Mouse (Mus musculus) neural tube, embryonic 10.5 days (tissue): ENCODE data around the gene Pik3r3.
"Not testable (repeated sequence)": the region's sequence is repeated elsewhere in the genome, so short reads cannot be mapped to it uniquely, and the experiment has no call there.

ENCODE experiments used
- DNase-seq: peaks from one replicate; pipeline ENCODE4 v3.0.0-alpha.2; 2017; ENCODE audit warnings: low spot score; ENCODE audit errors: extremely low spot score

The Pik3r3 gene

DNA sequence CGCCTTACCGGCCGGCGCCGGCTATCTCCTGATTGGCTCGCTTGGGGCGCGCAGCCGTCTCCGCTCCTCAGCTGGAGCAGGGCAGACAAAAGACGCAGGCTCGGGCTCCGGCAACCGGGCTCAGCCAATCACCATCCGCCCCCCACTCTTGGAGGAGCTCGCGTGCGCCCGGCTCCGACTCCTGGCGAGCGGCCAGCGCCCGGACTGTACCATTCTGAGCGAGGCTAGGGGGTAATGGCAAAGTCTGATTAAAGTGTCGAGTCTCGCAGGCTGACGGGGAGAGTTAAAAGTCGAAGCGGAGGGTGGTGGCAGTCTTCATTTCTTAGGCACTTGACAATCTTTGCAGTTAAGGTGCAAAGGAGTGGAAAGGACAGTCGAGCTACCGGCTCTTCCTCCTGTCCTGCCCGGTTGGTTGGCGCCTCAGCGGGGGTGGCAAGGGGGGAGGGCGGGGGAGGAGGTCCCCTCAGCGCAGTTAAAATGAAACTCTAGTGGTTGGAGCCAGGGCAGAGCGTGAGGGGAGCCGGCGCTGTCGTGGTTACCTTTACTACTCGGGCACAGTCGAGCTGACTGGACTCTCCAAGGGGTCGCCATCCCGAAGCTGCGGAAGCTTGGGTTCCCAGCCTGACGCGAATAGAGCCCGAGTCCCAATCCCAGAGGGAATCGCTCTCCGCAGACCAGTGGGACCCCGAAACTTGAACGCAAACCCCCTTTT, at the start of gene Pik3r3:
Gene Pik3r3, plus strand, starts transcription at position 479 of the 712 bp plus-strand sequence.
- DNase-seq: peak; percentile 94

- no peak for DNase-seq
Observed at GRCm38 (mm10) chr4:116173072-116173471, 48.3 kb upstream of the Pik3r3 start, which contains the start of the genes 1700042G07Rik and Gm49337. 1700042G07Rik (plus strand) TSS chr4:116173372. Gm49337 (plus strand) TSS chr4:116173384.

GRCm38 (mm10) chr4:116173752-116174151, 47.7 kb upstream of the Pik3r3 start:
- no peak for DNase-seq

GRCm38 (mm10) chr4:116174466-116175116, 46.8 kb upstream of the Pik3r3 start:
- no peak for DNase-seq

DNA sequence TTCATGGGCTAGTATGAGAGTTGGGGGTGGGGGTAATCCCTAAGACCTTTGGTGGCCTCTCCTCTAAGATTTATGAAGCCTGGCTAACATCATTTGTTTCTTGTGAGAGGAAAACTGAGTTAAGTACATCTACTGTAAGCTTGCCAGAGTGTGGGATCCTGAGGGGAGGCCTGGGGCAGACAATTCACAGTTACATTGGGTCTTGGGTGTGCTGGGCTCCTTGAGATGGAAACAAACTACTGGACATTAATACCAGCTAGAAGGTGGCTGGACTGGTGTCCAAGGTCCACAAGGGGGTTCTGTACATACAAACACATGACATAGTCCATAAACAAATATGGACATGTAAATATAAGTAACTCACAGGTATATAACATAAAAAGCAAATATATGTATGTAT, 46.3 kb upstream of the Pik3r3 start:
- DNase-seq: no peak

GRCm38 (mm10) chr4:116175711-116176542, 45.5 kb upstream of the Pik3r3 start:
- DNase-seq: no peak

- DNase-seq: no peak
Observed at GRCm38 (mm10) chr4:116176543-116176988, 44.9 kb upstream of the Pik3r3 start.

- no peak for DNase-seq
Observed at GRCm38 (mm10) chr4:116177140-116177539, 44.3 kb upstream of the Pik3r3 start.

- DNase-seq: no peak
Observed at GRCm38 (mm10) chr4:116182079-116182478, 39.3 kb upstream of the Pik3r3 start.

GRCm38 (mm10) chr4:116182745-116183144, 38.7 kb upstream of the Pik3r3 start:
- DNase-seq: no peak

- no peak for DNase-seq
Observed at GRCm38 (mm10) chr4:116185083-116185482, 36.3 kb upstream of the Pik3r3 start.

DNA sequence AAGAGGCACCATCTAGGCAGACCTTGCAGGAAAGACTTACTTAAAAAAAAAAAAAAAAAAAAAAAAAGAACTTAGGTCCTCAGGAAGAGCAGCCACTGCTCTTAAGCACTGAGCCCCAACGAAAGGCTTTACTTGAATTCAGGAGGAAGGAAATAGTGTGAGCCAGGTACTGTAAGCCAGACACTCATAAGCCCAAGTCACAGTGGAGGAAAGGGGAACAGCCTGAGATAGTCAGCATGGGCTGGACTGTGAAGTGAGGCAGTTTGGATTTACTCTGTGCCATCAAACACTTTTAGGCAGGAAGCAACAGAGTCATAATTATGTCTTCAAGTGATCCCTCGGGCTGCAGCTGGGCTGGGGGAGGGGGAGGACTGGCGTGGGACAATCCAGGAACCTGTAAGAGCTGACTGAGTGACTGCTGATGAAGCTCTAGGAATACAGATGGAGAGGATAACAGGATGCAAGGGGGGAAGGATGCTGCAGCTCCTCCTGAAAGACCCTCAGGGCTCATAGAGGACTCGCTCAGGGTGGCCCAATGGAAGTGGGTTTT, 29.1 kb upstream of the Pik3r3 start:
- no peak for DNase-seq

DNA sequence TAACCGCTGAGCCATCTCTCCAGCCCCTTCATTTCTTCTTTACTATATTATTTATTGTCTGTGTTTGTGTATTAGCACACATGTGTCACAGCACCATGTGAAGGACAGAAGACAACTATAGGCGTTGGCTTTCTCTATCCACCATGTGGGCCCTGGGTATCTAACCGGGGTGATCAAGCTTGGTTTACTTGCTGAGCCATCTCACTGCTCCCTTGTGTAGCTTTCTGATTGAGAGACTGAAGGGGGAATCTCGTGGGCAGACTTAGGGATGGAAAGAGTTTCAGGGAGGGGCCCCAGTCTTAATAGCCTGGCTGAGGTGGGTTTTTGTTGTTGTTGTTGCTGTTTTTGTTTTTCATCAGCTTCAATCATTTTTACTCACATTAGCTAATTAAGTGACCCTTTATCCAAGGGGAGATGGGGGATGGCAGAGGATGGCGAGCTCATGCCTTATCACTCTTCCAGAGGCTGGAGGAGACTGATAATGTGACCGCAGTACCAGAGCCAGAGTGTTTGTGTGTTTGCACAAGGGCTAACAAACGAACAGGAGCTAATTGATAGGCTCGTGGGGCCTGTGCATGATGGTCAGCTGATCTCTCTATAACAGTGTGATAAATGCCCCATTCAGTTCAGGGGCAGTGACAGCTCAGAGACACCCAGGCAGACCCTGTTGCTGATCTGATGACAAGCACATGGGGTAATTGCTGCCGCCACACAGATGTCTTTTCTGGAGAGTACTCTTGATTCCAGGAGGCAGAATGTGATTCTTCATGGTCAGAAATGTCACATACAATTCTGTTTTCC, 27.6 kb upstream of the Pik3r3 start:
- DNase-seq: no peak

DNA sequence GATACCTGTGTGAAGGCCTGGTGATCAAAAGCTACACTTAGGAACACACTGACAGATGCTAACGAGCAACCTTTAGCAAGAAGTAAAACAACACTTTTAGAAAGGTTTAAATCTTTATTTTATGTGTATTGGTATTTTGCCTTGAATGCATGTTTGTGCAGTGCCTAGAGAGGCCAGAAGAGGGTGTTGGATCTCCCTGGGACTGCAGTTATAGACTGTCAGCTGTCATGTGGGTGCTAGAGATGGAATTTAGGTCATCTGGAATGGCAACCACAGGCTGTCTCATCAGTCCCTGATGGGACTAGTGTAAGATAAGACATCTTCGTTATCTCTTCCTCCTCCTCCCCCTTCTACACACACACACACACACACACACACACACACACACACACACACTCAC, 23.0 kb upstream of the Pik3r3 start:
- DNase-seq: no peak

GRCm38 (mm10) chr4:116204422-116204821, 17.0 kb upstream of the Pik3r3 start:
- no peak for DNase-seq

- DNase-seq: no peak
Observed at GRCm38 (mm10) chr4:116206531-116206930, 14.9 kb upstream of the Pik3r3 start.

DNA sequence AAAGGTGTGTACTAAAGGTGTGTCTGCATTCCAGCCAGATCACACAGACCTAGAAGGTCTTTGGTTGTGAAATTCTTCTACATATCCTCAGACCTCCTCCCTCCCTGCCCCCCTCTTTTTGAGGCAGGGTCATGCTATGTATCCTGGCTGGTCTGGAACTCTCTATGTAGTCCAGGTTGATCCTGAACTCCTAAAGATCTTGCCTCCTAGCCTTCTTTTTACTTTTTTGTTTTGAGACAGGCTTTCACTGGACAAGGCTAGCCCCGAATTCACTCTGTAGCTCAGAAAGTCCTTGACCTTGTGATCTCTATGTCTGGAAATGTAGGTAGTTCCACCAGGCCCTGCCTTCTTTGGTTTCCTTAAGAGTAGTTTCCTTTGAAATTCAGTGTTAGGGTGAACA, 12.5 kb upstream of the Pik3r3 start:
- no peak for DNase-seq

- no peak for DNase-seq
Observed at GRCm38 (mm10) chr4:116215895-116216605, 5.4 kb upstream of the Pik3r3 start.

DNA sequence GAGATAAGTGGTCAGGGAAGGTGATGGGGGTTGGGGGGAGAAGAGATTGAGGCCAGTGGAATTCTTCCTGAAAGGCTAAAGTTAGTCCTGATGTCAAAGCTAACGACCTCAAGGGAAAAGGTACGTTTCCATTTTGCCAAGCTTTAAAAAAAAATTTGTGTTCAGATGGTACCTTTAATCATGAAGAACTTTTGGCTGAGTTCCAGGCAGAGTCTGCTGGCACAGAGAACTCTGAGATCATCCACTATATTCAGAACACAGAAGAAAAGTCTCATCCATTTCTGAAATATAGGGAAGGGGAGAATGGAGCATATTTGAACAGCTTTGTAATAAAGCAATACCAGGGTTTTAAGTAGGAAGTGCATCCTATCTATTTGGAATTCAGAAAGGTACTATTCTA, 4.4 kb upstream of the Pik3r3 start:
- no peak for DNase-seq

GRCm38 (mm10) chr4:116217661-116218060, 3.8 kb upstream of the Pik3r3 start:
- not testable (repeated sequence) for DNase-seq
